Mouse (Mus musculus) gastrocnemius, postnatal 14 days (tissue): ENCODE results near the gene Pars2. TPM values are rescaled to one million over a fixed set of nuclear protein-coding genes. Genes with fewer than 3 reads are reported as not detected.

ENCODE experiments used
- DNase-seq: peaks from one replicate; pipeline ENCODE4 v3.0.0; 2021; ENCODE audit warnings: mixed read lengths
- intact Hi-C: fragments of 180-260 bp; cut with DNase I; formaldehyde crosslinking; loops from one replicate; pipeline ENCODE4 v1.15.1; 2025; ENCODE audit warnings: low total_unique reads
- total RNA-seq, 2 experiments: library from RNA; stranded (reverse); gene quantifications; 2 replicates each; pipeline ENCODE4 v1.2.3; 2021

The Pars2 gene
- total RNA-seq, 2 experiments from 2014 or later, result 2.6 to 2.9 TPM

- intact Hi-C loops, result no loop called here
Measured at GRCm38 (mm10) chr4:106680955-106681354, 30.1 kb downstream of the Pars2 start.

GRCm38 (mm10) chr4:106688636-106689296 lies 37.9 kb downstream of the Pars2 start:
- intact Hi-C loops, result no loop called here
- no peak for DNase-seq

More at GRCm38 (mm10) chr4:106680955-106681354, 30.1 kb downstream of the Pars2 start:
- no peak for DNase-seq

DNA sequence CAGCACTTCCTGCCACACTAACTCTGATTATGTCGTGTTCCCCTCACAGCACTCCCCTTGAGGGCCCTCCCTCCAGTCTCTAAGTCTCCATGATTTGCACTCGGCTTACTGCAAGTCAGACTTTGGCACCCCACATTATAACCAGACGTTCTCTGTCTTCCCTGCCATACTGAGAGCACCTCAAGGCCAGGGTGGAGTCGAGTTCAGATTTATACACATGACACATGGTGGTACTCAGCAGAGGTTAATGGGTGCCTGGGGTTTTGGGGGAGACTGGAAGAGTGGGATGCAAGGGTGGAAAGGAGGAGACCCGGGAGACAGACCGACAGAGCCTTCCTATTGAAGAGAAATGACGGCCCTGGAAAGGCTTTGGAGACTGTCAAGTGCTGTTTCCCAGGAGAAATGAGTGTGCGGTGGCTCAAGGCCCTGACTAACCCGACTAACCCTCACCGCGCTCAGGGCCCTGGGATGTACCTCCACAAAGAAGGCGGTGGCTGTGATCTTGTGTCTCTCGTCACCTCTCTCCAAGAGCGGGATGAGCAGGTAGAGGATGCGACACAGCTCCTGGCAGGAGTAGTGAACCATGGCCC lies 43.1 kb downstream of the Pars2 start:
- DNase-seq, result no peak
- intact Hi-C loops, result no loop called here

DNA sequence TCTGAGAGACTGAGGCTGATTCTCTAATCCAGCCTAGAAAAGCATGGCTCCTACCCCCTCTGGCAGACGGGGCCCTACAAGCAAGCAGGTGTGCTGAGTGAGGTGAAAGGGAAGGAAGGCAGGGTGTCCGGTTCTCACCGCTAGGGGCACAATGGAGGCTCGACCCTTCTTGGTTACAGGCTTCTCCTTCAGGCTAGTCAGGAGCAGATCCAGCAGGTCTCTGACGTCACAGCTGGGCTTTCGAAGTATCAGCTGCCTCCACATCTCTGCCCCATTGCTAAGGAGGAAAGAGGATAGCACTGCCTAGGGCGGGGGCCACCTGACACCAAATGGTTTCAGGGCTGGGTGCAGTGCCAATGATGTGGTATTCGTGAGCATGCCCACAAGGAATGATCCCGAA lies 49.1 kb downstream of the Pars2 start:
- DNase-seq, result peak; percentile 25
- intact Hi-C loops, result no loop called here

GRCm38 (mm10) chr4:106700798-106701197 lies 49.9 kb downstream of the Pars2 start:
- DNase-seq, result no peak
- intact Hi-C loops, result no loop called here

DNA sequence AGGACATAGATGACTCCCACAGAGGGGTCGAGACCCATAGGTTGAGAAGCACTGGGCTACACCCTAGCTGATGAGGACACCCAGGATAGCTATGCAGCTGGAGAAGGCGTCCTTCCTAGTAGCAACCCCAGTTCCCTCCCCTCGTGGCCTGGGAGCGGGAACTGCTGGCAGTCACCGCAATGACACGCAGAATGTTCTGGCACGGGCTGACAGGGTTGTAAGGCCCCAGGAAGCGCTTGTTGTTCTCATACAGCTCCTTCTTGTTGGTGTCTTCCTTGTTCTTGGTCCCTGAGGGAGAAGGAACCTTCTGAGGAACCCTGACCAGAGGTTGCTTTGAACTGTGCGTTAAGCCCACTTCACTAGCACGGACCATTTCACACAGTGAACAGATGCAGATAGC lies 53.1 kb downstream of the Pars2 start:
- intact Hi-C loops, result no loop called here
- DNase-seq, result no peak

DNA sequence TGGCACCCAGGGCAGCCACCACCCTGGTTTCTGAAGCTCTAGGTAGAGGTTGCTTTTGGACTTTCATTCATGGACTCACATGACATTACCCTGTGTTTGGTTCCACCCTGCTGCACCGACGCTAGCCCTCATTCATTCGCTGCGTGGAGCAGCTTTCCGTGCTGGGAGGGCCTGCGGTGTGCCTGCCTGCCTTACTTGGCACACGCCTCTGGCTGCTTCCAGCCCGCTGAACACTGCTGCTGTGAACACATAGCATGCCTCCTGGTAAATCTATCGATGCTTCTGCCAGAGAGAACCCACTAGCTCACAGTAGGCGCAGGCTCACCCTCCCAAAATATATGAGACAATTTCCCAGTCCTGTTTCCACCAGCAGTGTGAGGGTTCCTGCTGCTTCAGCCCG lies 53.5 kb downstream of the Pars2 start:
- intact Hi-C loops, result no loop called here
- no peak for DNase-seq

Other genes starting within 250 kb of the Pars2 start
- gene Pcsk9, start 186.7 kb upstream of the Pars2 start, total RNA-seq, result not detected
- under 1 TPM in 1 of 2 experiments, not detected in 1; 0.18 TPM for gene Bsnd, start 158.8 kb upstream of the Pars2 start, total RNA-seq
- gene Dhcr24, start 90.0 kb upstream of the Pars2 start, total RNA-seq, result 10 to 100 TPM in 1 of 2 experiments, 1 to 10 TPM in 1; 3.1 to 10.9 TPM
- not detected for gene Lexm, start 33.8 kb upstream of the Pars2 start, total RNA-seq
- under 1 TPM; 0.09 to 0.10 TPM for gene Ttc22, start 28.6 kb upstream of the Pars2 start, total RNA-seq
- gene Ttc4, start 27.9 kb downstream of the Pars2 start, total RNA-seq, result 10 to 100 TPM; 22.3 to 24.8 TPM
- gene Mroh7, start 79.9 kb downstream of the Pars2 start, total RNA-seq, result under 1 TPM; 0.31 to 0.35 TPM
- gene Fam151a, start 82.8 kb downstream of the Pars2 start, total RNA-seq, result not detected
- gene Acot11, start 153.9 kb downstream of the Pars2 start, total RNA-seq, result 10 to 100 TPM in 1 of 2 experiments, 1 to 10 TPM in 1; 8.4 to 15.9 TPM